Mouse (Mus musculus) neural tube, embryonic 11.5 days (tissue): ENCODE data around the gene Uox. TPM values are rescaled to one million over a fixed set of nuclear protein-coding genes. Genes with fewer than 3 reads are reported as not detected.

Experiments used
- ATAC-seq: fragments of 200-750 bp; cut with Nextera tagmentation; 2 replicates; pipeline ENCODE4 v1.8.0; 2017; ENCODE audit warnings: moderate number of reproducible peaks, mild to moderate bottlenecking, moderate TSS enrichment, moderate library complexity; ENCODE audit not compliant: insufficient read depth, low FRiP score, low TSS enrichment
- DNase-seq: peaks from one replicate; pipeline ENCODE4 v3.0.0-alpha.2; 2015; ENCODE audit warnings: low spot score
- H3K27ac ChIP-seq: fragments of 300-500 bp; sonication (generic); 2 replicates; pipeline ENCODE4 v1.5.1; 2014; ENCODE audit warnings: low read depth, mild to moderate bottlenecking, low read length
- H3K27me3 ChIP-seq: fragments of 300-500 bp; sonication (generic); 2 replicates; pipeline ENCODE4 v1.6.1; 2014; ENCODE audit warnings: mild to moderate bottlenecking, low read length, mixed read lengths; ENCODE audit not compliant: control insufficient read depth, insufficient read depth
- H3K36me3 ChIP-seq: fragments of 300-500 bp; sonication (generic); 2 replicates; pipeline ENCODE4 v1.6.1; 2014; ENCODE audit warnings: mild to moderate bottlenecking, low read length, moderate library complexity, mixed read lengths; ENCODE audit not compliant: control insufficient read depth, insufficient read depth
- H3K4me1 ChIP-seq: fragments of 300-500 bp; sonication (generic); 2 replicates; pipeline ENCODE4 v1.6.1; 2014; ENCODE audit warnings: low read length, mixed read lengths; ENCODE audit not compliant: control insufficient read depth, insufficient read depth
- H3K4me2 ChIP-seq: fragments of 300-500 bp; sonication (generic); 2 replicates; pipeline ENCODE4 v1.6.1; 2014; ENCODE audit warnings: low read depth, mild to moderate bottlenecking, moderate library complexity
- H3K4me3 ChIP-seq: fragments of 300-500 bp; sonication (generic); 2 replicates; pipeline ENCODE4 v1.5.1; 2014; ENCODE audit warnings: low read depth, low read length
- H3K9ac ChIP-seq: fragments of 300-500 bp; sonication (generic); 2 replicates; pipeline ENCODE4 v1.6.1; 2014; ENCODE audit warnings: mild to moderate bottlenecking, low read length
- H3K9me3 ChIP-seq: fragments of 300-500 bp; sonication (generic); 2 replicates; pipeline ENCODE4 v1.6.1; 2016; ENCODE audit warnings: low read length; ENCODE audit not compliant: control insufficient read depth
- WGBS: fragments of 180-500 bp; shearing (Covaris S2); extraction: QIAGEN DNeasy Blood & Tissue Kit; methylation state at CpG from one replicate; pipeline ENCODE4 v1.1.7; 2014; 5-methylcytosine and 5-hydroxymethylcytosine counted together
- polyA plus RNA-seq: library from polyadenylated mRNA; unstranded; fragments of >200 nt; fragmentation: Nextera tagmentation; extraction: Ambion mirVana; gene quantifications from 2 replicates; pipeline ENCODE4 v1.2.1, GENCODE M21; 2014

Uox gene
- not detected in 2 replicates for polyA plus RNA-seq

DNA sequence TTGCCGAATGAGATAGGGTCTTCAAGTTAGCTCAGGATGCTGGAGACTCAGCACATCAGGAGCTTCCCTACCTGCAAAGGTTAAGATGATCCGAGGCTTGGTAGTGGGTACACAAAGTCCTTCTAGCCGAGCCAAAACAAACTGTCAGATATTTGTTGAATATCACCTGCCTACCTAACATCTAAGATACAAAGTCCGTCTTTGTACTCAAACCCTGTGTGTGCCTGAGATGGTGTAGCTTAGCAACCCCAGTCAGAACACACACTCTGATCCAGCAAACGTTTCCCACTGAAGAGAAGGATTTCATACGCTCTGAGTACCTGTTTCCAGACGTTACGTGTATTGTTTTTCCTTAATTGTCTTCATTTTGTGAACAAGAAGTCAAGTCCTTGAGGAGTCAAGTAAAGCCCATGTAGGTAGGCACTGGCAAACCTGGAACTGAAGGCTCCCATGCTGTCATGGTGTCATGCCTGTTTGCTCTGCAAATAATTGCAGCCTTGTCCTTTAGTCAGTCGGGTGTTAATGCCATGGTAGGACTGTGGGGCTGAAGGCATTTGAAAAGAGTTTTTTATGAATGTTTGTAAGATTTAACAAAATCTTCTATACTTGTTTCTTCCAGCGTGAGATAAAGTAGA, at the start of gene Uox:
Uox (plus strand) TSS at position 279 of the 635 bp plus-strand sequence.
- no peaks in the 10 kb centered on the region for H3K4me1 ChIP-seq
- no peaks in the 10 kb centered on the region for H3K9me3 ChIP-seq
- no peak for DNase-seq
- 86% methylated on average over 10 of the region's 10 CpGs for WGBS
- ATAC-seq, result no peak
- no peaks in the 10 kb centered on the region for H3K36me3 ChIP-seq
- H3K27ac ChIP-seq, result no peak within 1 kb of the TSS
- no peak within 1 kb of the TSS for H3K9ac ChIP-seq
- H3K4me2 ChIP-seq, result no peak within 1 kb of the TSS
- no peaks in the 10 kb centered on the region for H3K27me3 ChIP-seq
- H3K4me3 ChIP-seq, result no peak within 1 kb of the TSS

DNA sequence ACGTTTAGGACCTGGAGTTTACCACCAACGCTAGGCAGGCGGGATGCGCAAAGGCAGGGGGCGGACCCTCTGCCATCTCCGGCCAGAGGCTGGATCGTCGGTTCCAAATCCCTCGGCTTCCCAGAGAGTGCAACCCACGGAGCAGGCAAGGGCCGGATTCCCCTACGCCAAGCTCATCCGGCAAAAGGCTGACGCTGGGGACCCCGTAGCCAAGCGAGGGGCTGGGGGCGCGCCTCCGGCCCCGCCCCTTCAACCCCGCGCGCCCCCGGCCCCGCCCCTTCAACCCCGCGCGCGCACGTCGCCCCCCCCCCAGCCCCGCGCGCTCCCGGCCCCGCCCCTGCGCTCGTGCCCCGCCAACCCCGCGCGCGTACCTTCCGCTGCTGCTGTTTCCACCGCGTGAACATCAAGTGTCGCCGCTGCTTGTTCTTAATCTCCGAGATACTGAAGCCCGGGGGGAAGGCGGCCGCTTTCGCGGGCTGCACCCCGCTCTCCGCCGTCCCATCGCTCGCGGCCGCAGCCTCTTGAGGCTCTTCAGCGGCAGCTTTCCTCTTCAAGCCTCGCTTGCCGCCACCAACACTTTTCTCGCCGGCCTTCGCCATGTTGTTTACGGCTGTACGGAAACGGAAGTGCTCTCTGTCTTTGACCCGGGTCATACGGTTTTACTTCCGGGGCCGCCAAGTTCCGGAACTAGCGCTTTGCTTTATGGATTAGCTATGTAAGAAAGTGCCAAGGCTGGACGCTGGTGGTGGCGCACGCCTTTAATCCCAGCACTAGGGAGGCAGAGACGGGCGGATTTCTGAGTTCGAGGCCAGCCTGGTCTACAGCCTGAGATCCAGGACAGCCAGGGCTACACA, 49.2 kb upstream of the Uox start, which contains the start of gene Rpf1:
Rpf1 (minus strand) TSS at position 632 of the 854 bp plus-strand sequence.
- H3K36me3 ChIP-seq, result peaks cover 4% of the 10 kb centered on the region
- ATAC-seq, result peak; percentile 95
- H3K27me3 ChIP-seq, result no peaks in the 10 kb centered on the region
- peak within 1 kb of the TSS; percentile 92 for H3K27ac ChIP-seq
- peak within 1 kb of the TSS; percentile 73 for H3K4me2 ChIP-seq
- under 1% methylated on average over 52 of the region's 82 CpGs for WGBS
- peaks cover 3% of the 10 kb centered on the region; the same call in 1 of the 2 replicates for H3K4me1 ChIP-seq
- H3K9ac ChIP-seq, result peak within 1 kb of the TSS; percentile 94
- peak within 1 kb of the TSS; percentile 68 for H3K4me3 ChIP-seq
- peak; percentile 91 for DNase-seq
- H3K9me3 ChIP-seq, result no peaks in the 10 kb centered on the region

DNA sequence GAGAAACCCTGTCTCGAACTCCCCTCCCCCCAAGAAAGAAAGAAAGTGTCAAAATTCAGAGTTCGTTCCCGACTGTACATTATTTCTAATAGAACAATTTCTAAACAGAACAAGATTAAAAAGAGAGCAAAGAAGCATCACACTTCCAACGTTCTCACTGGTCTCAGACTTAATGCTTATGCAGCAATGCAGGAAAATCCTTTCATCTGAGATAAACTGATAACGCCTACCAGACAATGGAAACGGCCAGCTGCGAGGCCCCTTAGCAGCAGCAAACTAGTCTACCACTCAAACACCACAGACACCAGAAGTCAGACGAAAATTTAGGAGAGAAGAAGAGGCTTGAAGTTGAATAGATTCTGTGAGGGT, 48.6 kb upstream of the Uox start:
- ATAC-seq (0 out of 2 replicates have a peak, but pooled peaks have one; percentile 0), DNase-seq (no peak)
- no peaks in the 10 kb centered on the region for H3K27me3 ChIP-seq
- WGBS, result 17% methylated on average over 8 of the region's 8 CpGs
- H3K9me3 ChIP-seq, result no peaks in the 10 kb centered on the region
- H3K27ac ChIP-seq, result peak overlapping the region; percentile 92
- peaks cover 3% of the 10 kb centered on the region; the same call in 1 of the 2 replicates for H3K4me1 ChIP-seq
- peak overlapping the region; percentile 73 for H3K4me2 ChIP-seq
- H3K36me3 ChIP-seq, result peaks cover 4% of the 10 kb centered on the region
- peak overlapping the region; percentile 68 for H3K4me3 ChIP-seq
- H3K9ac ChIP-seq, result peak overlapping the region; percentile 94

DNA sequence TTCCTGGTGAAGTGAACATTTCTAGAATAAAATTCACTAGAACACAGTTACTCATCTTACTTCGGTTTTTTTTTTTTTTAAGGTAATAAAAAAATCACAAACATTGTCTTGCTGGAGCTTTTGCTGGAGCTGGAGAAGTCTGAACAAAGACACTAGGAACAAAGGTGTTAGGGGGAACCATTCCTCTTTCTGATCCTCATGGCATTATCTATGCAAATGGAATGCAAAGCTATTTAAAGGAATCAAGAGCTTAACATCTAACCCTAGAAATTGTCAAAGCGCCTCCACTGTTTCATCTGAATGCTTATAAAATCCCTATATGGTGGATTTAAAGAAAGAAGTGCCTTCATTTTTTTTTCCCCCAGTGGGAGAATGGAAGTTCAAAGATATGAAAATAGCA, 41.9 kb upstream of the Uox start:
- Histone ChIP-seq H3K36me3 (no peaks in the 10 kb centered on the region), H3K4me1 (no peaks in the 10 kb centered on the region), H3K9me3 (no peaks in the 10 kb centered on the region), H3K4me2 (no peak overlapping the region), H3K9ac (no peak overlapping the region), H3K27ac (no peak overlapping the region), H3K4me3 (no peak overlapping the region), H3K27me3 (no peaks in the 10 kb centered on the region)
- ATAC-seq (no peak), DNase-seq (no peak)
- 55% methylated on average over 2 of the region's 2 CpGs for WGBS

DNA sequence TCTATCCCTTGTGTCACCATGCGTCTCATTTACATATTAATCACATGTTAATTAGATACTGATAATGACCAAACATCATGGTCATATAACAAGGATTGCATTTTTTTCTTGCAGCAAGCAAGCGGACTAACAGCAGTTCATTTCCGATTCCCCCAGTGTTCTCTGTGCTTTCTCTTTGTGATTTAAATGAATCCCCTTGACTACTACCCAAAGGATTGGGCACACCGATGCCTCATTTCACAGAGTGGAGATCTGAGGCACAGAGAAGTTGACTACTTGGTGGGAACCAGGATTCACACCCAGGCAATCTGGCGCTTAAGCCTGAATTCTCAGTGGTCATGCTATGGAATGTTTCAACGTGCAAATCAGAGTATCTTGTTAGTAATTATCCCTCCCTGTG, 35.2 kb upstream of the Uox start:
- 62% methylated on average over 6 of the region's 6 CpGs for WGBS
- no peak overlapping the region for H3K4me3 ChIP-seq
- DNase-seq, result no peak

DNA sequence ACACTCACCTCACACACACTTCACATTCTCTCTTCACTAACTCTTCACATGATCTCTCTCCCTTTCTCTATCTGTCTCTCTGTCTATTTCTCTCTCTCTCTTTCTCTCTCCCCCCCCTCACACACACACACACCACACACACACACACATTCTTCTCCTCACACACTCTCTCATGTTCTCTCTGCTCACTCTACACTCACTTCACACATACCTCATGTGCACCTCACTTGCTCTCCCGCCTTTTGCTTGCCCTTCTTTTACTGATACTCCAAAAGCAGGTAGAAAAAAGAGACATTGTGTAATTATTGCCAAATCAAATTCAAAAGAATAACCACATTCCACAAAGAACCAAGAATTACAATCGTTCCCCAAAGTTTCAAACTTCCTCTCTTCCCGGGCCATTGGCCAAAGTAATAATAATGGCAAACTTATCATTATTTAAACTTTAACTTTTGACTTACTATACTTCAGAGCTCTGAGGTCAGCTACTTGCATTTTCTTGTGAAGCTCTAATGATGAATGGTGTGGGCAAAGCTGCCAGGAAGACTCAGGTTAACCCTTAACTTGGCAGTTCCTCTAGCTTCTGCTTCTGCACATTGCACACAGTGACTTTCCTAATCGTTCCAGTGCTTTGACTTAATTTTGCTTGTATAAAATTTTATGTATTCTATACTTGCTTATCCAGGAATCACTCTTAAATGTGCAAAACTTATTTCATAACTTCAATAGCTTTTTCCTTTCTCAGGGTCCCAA, 29.5 kb upstream of the Uox start:
- no peaks in the 10 kb centered on the region for H3K4me1 ChIP-seq
- no peak overlapping the region for H3K9ac ChIP-seq
- no peak overlapping the region for H3K27ac ChIP-seq
- H3K9me3 ChIP-seq, result no peaks in the 10 kb centered on the region
- H3K36me3 ChIP-seq, result no peaks in the 10 kb centered on the region
- no peak overlapping the region for H3K4me3 ChIP-seq
- H3K4me2 ChIP-seq, result no peak overlapping the region
- H3K27me3 ChIP-seq, result no peaks in the 10 kb centered on the region
- ATAC-seq (no peak), DNase-seq (no peak)
- 82% methylated on average over 4 of the region's 4 CpGs for WGBS

More for the DNA sequence above, 35.2 kb upstream of the Uox start:
- Histone ChIP-seq H3K27ac (no peak overlapping the region), H3K9ac (no peak overlapping the region), H3K4me2 (no peak overlapping the region), H3K27me3 (no peaks in the 10 kb centered on the region), H3K9me3 (no peaks in the 10 kb centered on the region), H3K4me1 (no peaks in the 10 kb centered on the region), H3K36me3 (no peaks in the 10 kb centered on the region)
- no peak for ATAC-seq

DNA sequence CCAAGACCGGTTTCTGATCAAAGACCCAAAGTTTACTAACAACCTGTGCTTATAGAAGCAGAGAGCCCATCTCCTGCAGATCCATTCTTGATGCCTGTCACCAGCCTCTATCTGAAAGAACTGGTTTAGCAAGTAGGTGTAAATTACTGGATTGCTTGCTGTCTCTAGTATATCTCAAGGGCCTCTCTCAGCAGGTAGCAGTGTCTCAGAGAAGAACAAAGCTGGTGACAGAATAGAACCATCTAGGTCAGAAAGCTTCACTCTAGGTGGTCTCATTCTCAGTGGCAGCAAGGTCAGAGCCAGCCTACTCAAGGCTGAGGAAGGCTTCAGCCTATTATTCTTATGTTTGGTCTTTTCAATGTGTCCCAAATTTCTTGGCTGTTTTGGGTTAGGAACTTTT, 26.6 kb upstream of the Uox start:
- no peak for ATAC-seq
- H3K4me2 ChIP-seq, result no peak overlapping the region

DNA sequence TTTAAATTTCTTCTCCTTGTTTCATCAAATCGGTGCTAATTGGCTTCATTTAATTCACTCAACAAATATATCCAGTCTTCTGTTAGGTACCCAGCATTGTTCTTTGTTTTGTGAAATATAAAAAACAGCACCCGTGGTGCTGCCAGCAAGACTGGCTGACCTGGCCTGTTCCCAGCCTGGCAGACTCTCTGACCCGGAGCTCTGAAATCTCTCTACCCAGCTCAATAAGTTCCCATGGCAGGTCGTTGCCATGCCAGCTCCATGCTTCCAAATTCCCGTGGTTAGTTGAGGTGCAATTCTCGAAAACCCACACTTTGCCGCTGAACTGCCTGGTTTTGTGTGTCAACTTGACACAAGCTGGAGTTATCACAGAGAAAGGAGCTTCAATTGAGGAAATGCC, 15.4 kb upstream of the Uox start:
- H3K4me1 ChIP-seq, result no peaks in the 10 kb centered on the region
- no peaks in the 10 kb centered on the region for H3K36me3 ChIP-seq
- no peak overlapping the region for H3K4me3 ChIP-seq
- WGBS, result 89% methylated on average over 7 of the region's 7 CpGs
- no peak overlapping the region for H3K4me2 ChIP-seq
- ATAC-seq (no peak), DNase-seq (no peak)
- H3K27ac ChIP-seq, result no peak overlapping the region
- H3K27me3 ChIP-seq, result no peaks in the 10 kb centered on the region
- H3K9me3 ChIP-seq, result no peaks in the 10 kb centered on the region
- H3K9ac ChIP-seq, result no peak overlapping the region

More for the DNA sequence above, 26.6 kb upstream of the Uox start:
- H3K4me1 ChIP-seq, result no peaks in the 10 kb centered on the region
- H3K9me3 ChIP-seq, result no peaks in the 10 kb centered on the region
- H3K27me3 ChIP-seq, result no peaks in the 10 kb centered on the region
- WGBS, result 12% methylated on average over 1 of the region's 1 CpGs
- H3K36me3 ChIP-seq, result no peaks in the 10 kb centered on the region
- H3K4me3 ChIP-seq, result no peak overlapping the region
- H3K27ac ChIP-seq, result no peak overlapping the region
- no peak for DNase-seq
- no peak overlapping the region for H3K9ac ChIP-seq
